Mouse (Mus musculus): ENCODE results near the gene Hist1h4h. TPM values are rescaled to one million over a fixed set of nuclear protein-coding genes. Genes with fewer than 3 reads are reported as not detected.
"Not testable (repeated sequence)": the region's sequence is repeated elsewhere in the genome, so short reads cannot be mapped to it uniquely, and the experiment has no call there.

Hist1h4h gene
- polyA plus RNA-seq, 1 experiment from 2014 or later: 4.9 TPM

DNA sequence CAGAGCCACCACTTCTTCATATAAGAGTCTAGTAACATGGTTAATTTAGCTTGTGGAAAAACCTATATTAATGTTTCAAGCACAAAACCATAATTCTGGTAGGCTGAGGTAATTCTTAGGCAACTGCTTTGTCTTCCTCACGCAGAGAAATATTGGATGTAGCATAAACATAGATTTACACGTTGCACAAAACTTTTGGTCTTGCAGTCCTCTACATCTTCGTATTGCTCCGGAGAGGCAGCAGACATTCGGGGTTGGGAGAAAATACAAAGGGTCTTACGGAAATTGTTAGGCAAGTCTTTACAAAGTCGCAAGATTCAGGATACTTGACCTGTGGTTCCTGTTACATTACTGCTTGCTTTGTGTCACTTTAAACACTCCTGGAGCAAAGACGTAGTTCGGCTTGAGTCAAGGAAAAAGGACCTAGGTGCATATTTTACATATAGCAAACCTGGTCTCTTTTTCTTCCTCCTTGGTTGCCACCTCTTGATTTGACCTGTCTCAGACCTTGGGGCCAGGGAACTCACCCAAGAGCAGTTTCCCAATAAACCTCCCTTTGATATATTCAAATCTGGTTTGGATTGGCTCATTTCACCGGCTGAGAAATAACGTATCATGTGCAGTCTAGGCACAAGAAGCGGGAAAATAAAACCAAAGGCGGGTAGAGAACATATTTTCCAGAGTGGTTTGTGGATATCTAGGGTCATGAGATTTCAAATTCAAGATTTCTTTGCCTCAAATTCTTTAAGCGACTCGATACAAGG, 3.7 kb downstream of the Hist1h4h start:
- no peak for DNase-seq (ENCODE audit: low spot score)
- no peaks in the 10 kb centered on the region for H3K9me3 ChIP-seq (ENCODE audit: control insufficient read depth, low read length)
- no peaks in the 10 kb centered on the region for H3K36me3 ChIP-seq (ENCODE audit: control insufficient read depth, insufficient read depth, low read length)
- H3K27me3 ChIP-seq (ENCODE audit: control insufficient read depth, insufficient read depth, low read length): no peaks in the 10 kb centered on the region
- WGBS: under 1% methylated on average over 15 of the region's 15 CpGs
- peak overlapping the region; percentile 57 for H3K4me3 ChIP-seq (ENCODE audit: low read depth, low read length)
- H3K9ac ChIP-seq (ENCODE audit: low read length): peak overlapping the region; percentile 96
- peak overlapping the region; percentile 76 for H3K4me2 ChIP-seq (ENCODE audit: low read depth, low read length, severe bottlenecking)
- H3K4me1 ChIP-seq (replicated peaks; ENCODE audit: control insufficient read depth, insufficient read depth, low read length): peaks cover 3% of the 10 kb centered on the region
- peak; percentile 6; the same call in 1 of the 2 replicates for ATAC-seq (replicated peaks; ENCODE audit: low FRiP score)
- H3K27ac ChIP-seq (ENCODE audit: low read depth, low read length): peak overlapping the region; percentile 99

DNA sequence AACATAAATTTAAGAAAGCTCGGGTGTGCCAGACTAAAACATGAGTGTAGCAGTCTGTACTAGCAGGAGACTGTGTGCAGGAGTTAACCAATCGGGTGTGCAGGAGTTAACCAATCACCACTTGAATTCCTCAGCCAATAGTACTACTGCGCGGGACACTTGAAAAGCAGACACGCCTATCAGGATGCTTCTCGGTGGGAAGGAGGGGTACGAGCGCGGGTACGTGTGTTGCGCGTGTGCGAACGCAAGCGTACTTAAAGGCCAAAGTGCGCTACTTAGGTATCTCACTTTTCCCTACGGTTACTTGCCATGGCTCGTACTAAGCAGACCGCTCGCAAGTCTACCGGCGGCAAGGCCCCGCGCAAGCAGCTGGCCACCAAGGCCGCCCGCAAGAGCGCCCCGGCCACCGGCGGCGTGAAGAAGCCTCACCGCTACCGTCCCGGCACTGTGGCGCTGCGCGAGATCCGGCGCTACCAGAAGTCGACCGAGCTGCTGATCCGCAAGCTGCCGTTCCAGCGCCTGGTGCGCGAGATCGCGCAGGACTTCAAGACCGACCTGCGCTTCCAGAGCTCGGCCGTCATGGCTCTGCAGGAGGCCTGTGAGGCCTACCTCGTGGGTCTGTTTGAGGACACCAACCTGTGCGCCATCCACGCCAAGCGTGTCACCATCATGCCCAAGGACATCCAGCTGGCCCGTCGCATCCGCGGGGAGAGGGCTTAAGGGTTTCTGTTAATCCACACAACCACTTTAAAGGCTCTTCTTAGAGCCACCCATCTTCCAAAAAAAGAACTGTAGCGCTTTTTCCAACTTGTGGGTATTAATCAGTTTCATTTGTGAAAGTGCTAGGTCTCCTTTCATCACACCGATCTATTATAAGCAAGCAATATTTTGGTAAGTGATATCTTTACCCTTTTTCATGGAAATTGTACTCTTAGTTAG, 4.6 kb downstream of the Hist1h4h start, which contains the start of gene Hist1h3g:
TSS of gene Hist1h3g (plus strand) at position 286 of the 939 bp plus-strand sequence.
- Histone ChIP-seq H3K9ac (ENCODE audit: low read length) (peak within 1 kb of the TSS; percentile 96), H3K4me3 (ENCODE audit: low read depth, low read length) (peak within 1 kb of the TSS; percentile 57), H3K27ac (ENCODE audit: low read depth, low read length) (peak within 1 kb of the TSS; percentile 99), H3K4me2 (ENCODE audit: low read depth, low read length, severe bottlenecking) (peak within 1 kb of the TSS; percentile 76)
- H3K36me3 ChIP-seq (ENCODE audit: control insufficient read depth, insufficient read depth, low read length); H3K9me3 ChIP-seq (ENCODE audit: control insufficient read depth, low read length); H3K4me1 ChIP-seq (replicated peaks; ENCODE audit: control insufficient read depth, insufficient read depth, low read length); H3K27me3 ChIP-seq (ENCODE audit: control insufficient read depth, insufficient read depth, low read length): not testable (repeated sequence)
- DNase-seq (ENCODE audit: low spot score) (peak; percentile 94), ATAC-seq (replicated peaks; ENCODE audit: low FRiP score) (peak; percentile 89)
- 1% methylated on average over 36 of the region's 62 CpGs for WGBS

DNA sequence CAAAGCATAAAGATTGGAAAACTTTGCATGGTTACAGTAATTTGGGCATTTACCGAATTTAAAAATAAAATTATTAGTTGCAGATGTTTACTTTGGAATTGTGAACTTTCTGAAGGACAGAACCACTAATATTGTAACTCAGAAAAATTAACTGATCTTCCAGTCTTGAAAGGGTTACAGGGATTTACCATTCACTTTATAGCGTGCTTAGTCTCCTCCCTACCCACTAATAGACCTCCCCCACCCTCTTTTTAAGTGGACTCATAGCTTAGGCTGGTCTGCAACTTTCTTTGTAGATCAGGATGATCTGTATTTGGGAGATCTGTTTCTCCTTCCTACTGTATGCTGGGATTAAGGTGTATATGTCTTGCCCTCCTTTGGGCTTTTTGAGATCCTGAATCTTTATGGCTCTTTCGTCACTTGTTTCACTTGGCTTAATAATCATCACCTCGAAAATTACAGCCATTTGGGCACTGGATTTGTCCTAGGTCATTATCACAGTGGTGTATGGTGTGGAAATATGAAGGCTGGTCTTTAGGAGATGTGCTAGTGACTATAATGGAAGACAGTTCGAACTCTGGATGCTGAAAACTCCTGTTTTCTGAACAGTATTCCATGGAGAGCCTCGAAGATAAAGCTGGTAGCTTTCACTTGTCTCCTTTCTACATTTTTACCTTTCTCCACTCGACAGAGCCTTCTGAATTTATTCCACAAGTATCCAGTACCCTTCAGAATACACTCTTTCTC, 5.4 kb downstream of the Hist1h4h start:
- peaks cover 3% of the 10 kb centered on the region for H3K4me1 ChIP-seq (replicated peaks; ENCODE audit: control insufficient read depth, insufficient read depth, low read length)
- H3K9ac ChIP-seq (ENCODE audit: low read length): peak overlapping the region; percentile 79
- H3K27ac ChIP-seq (ENCODE audit: low read depth, low read length): peak overlapping the region; percentile 99
- H3K4me2 ChIP-seq (ENCODE audit: low read depth, low read length, severe bottlenecking): peak overlapping the region; percentile 76
- peak overlapping the region; percentile 57 for H3K4me3 ChIP-seq (ENCODE audit: low read depth, low read length)
- ATAC-seq (replicated peaks; ENCODE audit: low FRiP score) (no peak), DNase-seq (ENCODE audit: low spot score) (peak; percentile 45)
- 25% methylated on average over 7 of the region's 7 CpGs for WGBS
- no peaks in the 10 kb centered on the region for H3K36me3 ChIP-seq (ENCODE audit: control insufficient read depth, insufficient read depth, low read length)
- H3K27me3 ChIP-seq (ENCODE audit: control insufficient read depth, insufficient read depth, low read length): no peaks in the 10 kb centered on the region
- H3K9me3 ChIP-seq (ENCODE audit: control insufficient read depth, low read length): no peaks in the 10 kb centered on the region

DNA sequence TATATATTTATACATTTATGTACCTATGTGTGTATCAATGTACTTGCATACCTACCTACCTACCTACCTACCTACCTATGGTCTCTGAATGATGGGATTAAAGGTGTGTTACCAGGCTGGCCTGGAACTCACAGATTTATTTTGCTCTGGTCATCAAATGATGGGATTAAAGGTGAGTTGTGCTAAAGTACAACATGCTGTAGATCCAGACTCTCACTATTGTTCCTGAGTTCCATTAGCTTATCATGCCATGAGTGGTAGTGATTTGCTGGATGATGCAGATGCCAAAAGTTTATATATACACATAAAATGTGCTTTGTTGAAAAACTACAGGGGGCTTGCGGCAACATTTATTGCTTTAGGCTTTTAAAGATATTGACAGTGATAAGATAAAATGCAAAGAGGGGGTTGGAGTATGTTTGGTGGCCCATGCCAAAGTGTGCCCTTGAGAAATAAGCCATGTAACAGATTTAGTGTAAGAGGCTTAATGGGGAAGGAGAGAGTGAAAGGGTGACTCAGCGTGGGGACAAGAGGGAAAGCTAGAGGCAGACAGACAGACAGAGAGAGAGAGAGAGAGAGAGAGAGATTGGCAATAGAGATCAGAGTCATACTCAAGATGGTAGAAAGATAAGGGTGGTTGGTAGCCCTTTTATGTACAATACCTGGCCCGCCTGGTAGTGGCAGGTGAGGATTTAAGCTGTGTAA, 6.3 kb downstream of the Hist1h4h start:
- 74% methylated on average over 3 of the region's 3 CpGs for WGBS
- H3K9ac ChIP-seq (ENCODE audit: low read length): peak overlapping the region; percentile 16; the same call in 1 of the 2 replicates
- DNase-seq (ENCODE audit: low spot score): peak; percentile 50

DNA sequence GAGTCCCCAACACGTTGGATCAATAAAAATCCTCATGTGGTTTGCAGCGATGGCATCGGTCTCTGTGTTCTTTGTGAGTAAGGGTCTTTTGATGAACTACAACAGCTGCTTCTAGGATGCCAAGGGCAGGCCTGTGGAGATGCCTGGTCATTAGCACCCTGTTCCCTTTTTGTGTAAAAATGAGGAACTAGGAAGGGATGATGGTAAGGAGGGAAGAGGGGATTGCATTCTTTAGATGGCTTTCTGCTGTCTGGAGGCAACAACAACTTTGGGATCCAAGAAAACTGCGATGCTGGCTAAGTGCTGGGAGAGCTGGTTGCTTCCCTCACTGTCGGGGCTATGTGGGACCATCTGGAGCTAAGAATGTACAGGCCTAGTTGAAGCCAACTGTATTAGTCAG, 7.4 kb downstream of the Hist1h4h start:
- Histone ChIP-seq H3K9ac (ENCODE audit: low read length) (no peak overlapping the region), H3K4me1 (replicated peaks; ENCODE audit: control insufficient read depth, insufficient read depth, low read length) (no peaks in the 10 kb centered on the region; the same call in none of the 2 replicates), H3K27ac (ENCODE audit: low read depth, low read length) (no peak overlapping the region), H3K27me3 (ENCODE audit: control insufficient read depth, insufficient read depth, low read length) (no peaks in the 10 kb centered on the region), H3K4me3 (ENCODE audit: low read depth, low read length) (no peak overlapping the region), H3K36me3 (ENCODE audit: control insufficient read depth, insufficient read depth, low read length) (no peaks in the 10 kb centered on the region), H3K9me3 (ENCODE audit: control insufficient read depth, low read length) (no peaks in the 10 kb centered on the region), H3K4me2 (ENCODE audit: low read depth, low read length, severe bottlenecking) (no peak overlapping the region)
- ATAC-seq (replicated peaks; ENCODE audit: low FRiP score): no peak
- DNase-seq (ENCODE audit: low spot score): peak; percentile 46
- WGBS: 77% methylated on average over 5 of the region's 5 CpGs

More for the DNA sequence above, 6.3 kb downstream of the Hist1h4h start:
- Histone ChIP-seq H3K27me3 (ENCODE audit: control insufficient read depth, insufficient read depth, low read length) (no peaks in the 10 kb centered on the region), H3K27ac (ENCODE audit: low read depth, low read length) (0 out of 2 replicates have a peak overlapping the region, but pooled peaks have one; percentile 99), H3K4me2 (ENCODE audit: low read depth, low read length, severe bottlenecking) (peak overlapping the region; percentile 76), H3K9me3 (ENCODE audit: control insufficient read depth, low read length) (no peaks in the 10 kb centered on the region), H3K36me3 (ENCODE audit: control insufficient read depth, insufficient read depth, low read length) (no peaks in the 10 kb centered on the region), H3K4me1 (replicated peaks; ENCODE audit: control insufficient read depth, insufficient read depth, low read length) (peaks cover 3% of the 10 kb centered on the region), H3K4me3 (ENCODE audit: low read depth, low read length) (peak overlapping the region; percentile 57; the same call in 1 of the 2 replicates)
- ATAC-seq (replicated peaks; ENCODE audit: low FRiP score): no peak

DNA sequence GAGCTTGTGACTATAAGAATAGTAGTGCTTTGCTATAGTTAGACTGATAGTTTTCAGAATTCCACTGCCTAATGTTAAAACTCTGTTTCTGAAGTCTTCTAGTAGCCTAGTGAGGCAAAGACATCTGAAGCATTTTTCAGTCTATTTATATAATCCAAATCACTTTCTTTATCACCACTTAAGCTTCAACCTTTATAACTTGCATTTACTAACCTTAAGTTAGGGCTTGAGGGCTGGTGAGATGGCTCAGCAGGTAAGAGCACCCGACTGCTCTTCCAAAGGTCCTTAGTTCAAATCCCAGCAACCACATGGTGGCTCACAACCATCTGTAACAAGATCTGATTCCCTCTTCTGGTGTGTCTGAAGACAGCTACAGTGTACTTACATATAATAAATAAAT, 9.0 kb downstream of the Hist1h4h start:
- ATAC-seq (replicated peaks; ENCODE audit: low FRiP score); H3K27me3 ChIP-seq (ENCODE audit: control insufficient read depth, insufficient read depth, low read length); H3K4me2 ChIP-seq (ENCODE audit: low read depth, low read length, severe bottlenecking); H3K4me1 ChIP-seq (replicated peaks; ENCODE audit: control insufficient read depth, insufficient read depth, low read length); H3K36me3 ChIP-seq (ENCODE audit: control insufficient read depth, insufficient read depth, low read length); H3K9me3 ChIP-seq (ENCODE audit: control insufficient read depth, low read length); H3K4me3 ChIP-seq (ENCODE audit: low read depth, low read length); H3K27ac ChIP-seq (ENCODE audit: low read depth, low read length); DNase-seq (ENCODE audit: low spot score); H3K9ac ChIP-seq (ENCODE audit: low read length): not testable (repeated sequence)
- 77% methylated on average over 1 of the region's 1 CpGs for WGBS

DNA sequence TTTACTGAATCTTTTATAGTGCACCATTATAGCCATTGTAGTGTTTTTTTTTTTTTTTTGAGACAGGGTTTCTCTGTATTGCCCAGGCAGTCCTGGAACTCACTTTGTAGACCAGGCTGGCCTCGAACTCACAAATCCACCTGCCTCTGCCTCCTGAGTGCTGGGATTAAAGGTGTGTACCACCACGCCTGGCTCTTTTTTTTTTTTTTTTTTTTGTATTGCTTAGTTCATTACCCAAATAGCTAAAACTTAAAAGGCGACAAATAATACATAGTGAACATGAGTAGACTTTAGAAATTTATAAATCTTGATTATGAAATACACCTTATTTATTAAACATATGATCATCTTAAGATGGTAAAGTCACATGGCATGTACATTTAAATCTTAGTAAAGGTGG, 10.6 kb downstream of the Hist1h4h start:
- H3K4me3 ChIP-seq (ENCODE audit: low read depth, low read length): no peak overlapping the region
- no peaks in the 10 kb centered on the region for H3K9me3 ChIP-seq (ENCODE audit: control insufficient read depth, low read length)
- H3K4me2 ChIP-seq (ENCODE audit: low read depth, low read length, severe bottlenecking): no peak overlapping the region
- no peaks in the 10 kb centered on the region for H3K36me3 ChIP-seq (ENCODE audit: control insufficient read depth, insufficient read depth, low read length)
- H3K9ac ChIP-seq (ENCODE audit: low read length): no peak overlapping the region
- H3K4me1 ChIP-seq (replicated peaks; ENCODE audit: control insufficient read depth, insufficient read depth, low read length): no peaks in the 10 kb centered on the region; the same call in none of the 2 replicates
- H3K27me3 ChIP-seq (ENCODE audit: control insufficient read depth, insufficient read depth, low read length): no peaks in the 10 kb centered on the region
- no peak for ATAC-seq (replicated peaks; ENCODE audit: low FRiP score)
- H3K27ac ChIP-seq (ENCODE audit: low read depth, low read length): no peak overlapping the region
- no peak for DNase-seq (ENCODE audit: low spot score)
- WGBS: 76% methylated on average over 3 of the region's 3 CpGs
